Mouse (Mus musculus): Measurements from ENCODE around the gene Agr2. TPM values are rescaled to one million over a fixed set of nuclear protein-coding genes. Genes with fewer than 3 reads are reported as not detected.

Agr2 gene
- total RNA-seq, 2 experiments from 2014 or later, result not detected

Other genes starting within 250 kb of the Agr2 start
- not detected in 2 replicates for gene Agr3, start 67.3 kb upstream of the Agr2 start, total RNA-seq (2015; ENCODE audit: low replicate concordance)
- gene Agr3, start 67.3 kb upstream of the Agr2 start, total RNA-seq (2017; ENCODE audit: low replicate concordance), result not detected in 2 replicates
- gene Tspan13, start 49.6 kb downstream of the Agr2 start, total RNA-seq (2015; ENCODE audit: low replicate concordance), result 18.8 and 28.4 TPM in 2 replicates
- 15.3 and 17.0 TPM in 2 replicates for gene Tspan13, start 49.6 kb downstream of the Agr2 start, total RNA-seq (2017; ENCODE audit: low replicate concordance)
- 3.1 and 4.0 TPM in 2 replicates for gene Ankmy2, start 164.2 kb downstream of the Agr2 start, total RNA-seq (2015; ENCODE audit: low replicate concordance)
- 4.4 and 9.1 TPM in 2 replicates for gene Ankmy2, start 164.2 kb downstream of the Agr2 start, total RNA-seq (2017; ENCODE audit: low replicate concordance)
- 18.4 and 19.4 TPM in 2 replicates for gene Bzw2, start 165.2 kb downstream of the Agr2 start, total RNA-seq (2015; ENCODE audit: low replicate concordance)
- 14.8 and 18.3 TPM in 2 replicates for gene Bzw2, start 165.2 kb downstream of the Agr2 start, total RNA-seq (2017; ENCODE audit: low replicate concordance)

All from erythroblast, adult 5-6 weeks (primary cell).